Mouse (Mus musculus): Measurements from ENCODE around the gene Sufu. TPM values are rescaled to one million over a fixed set of nuclear protein-coding genes. Genes with fewer than 3 reads are reported as not detected.

The Sufu gene
- total RNA-seq, 2 experiments from 2014 or later: 10.8 to 12.7 TPM

DNA sequence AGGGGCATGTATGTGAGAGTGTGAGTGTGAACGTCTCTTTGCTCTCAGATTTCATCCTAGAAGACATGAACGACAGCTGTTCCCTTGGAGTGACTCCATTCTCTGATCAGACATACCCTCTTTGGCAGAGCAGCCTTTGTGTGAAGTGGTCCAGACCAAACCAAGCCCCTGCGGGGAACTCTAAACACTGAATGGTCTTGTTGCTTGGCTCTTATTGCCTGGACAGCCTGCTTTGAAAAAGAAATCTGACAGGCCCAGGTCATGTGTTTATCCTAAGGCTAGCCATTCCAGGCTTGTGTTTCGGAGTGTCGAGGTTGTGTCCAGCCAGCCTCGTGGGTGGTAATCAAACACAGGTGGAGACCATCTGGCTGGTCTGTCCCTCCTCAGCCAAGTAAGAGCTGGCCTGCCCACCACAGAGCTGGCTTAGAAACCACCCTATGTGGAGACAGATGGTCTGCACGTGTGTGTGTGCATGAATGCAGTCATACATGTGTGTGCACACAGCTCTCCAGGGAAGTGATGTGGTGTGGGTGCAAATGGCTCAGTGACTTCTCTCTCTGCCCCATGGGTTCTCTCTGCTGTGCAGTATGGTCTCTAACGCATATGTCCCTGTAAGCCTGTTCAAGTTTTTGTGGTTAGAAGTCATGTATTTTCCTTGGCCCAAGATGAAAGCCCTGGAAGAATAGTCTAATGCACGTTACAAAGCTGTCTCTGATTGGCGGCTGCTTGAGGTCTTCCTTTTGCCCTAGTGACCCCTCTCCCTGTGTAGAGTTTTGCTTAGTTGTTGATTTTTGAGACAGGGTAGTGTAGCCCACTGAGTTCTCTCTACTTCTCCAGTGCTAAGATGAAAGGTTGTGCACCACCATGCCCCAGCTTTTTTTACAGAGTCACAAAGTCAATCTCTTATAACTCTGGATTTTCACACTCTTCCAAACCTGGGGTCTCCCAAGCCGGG, 26.0 kb downstream of the Sufu start:
- intact Hi-C loops (cut with DNase I): no loop called here
- DNase-seq: no peak

GRCm38 (mm10) chr19:46425266-46425665, 28.6 kb downstream of the Sufu start:
- DNase-seq: no peak
- intact Hi-C loops (cut with DNase I): no loop called here

DNA sequence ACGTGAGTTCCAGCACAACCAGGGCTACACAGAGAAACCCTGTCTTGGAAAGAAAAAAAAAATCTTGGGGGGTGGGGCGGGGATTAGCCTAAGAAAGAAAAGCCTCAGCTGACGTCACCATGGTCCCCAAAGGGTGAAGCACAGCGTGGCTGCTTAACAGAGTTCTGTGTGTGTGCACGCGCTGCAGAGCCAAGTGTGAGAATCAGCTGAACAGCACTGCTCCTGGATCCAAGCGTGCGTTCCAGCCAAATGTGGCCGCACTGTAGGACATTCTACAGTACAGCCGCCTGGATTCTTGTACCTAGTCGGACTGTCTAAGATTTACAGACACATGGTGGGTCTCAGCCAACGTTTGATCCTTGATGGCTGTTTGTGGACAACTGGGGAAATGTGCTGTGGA, 29.8 kb downstream of the Sufu start:
- intact Hi-C loops (cut with DNase I): no loop called here
- no peak for DNase-seq

DNA sequence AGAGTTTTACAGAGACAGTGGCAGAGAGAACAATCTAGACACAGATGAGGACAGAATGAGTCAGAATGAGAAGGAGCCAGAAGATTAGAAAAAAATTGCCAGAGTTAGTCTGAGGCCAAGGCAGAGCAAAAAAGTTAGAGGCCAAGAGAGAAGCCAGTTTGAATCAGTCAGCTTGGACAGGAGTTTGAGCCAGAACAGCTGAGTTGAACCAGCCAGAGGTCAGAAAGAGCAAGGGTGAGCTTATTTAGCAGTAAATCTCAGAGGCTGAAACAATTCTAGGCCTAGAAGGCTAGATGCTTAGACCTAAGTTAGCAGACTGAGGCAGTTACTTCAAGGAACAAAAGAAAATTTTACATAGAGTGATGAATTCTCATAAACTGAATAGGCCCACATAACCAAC, 32.6 kb downstream of the Sufu start:
- intact Hi-C loops (cut with DNase I): no loop called here

GRCm38 (mm10) chr19:46433712-46434111, 37.0 kb downstream of the Sufu start:
- intact Hi-C loops (cut with DNase I): no loop called here
- DNase-seq: no peak

More for the DNA sequence above, 32.6 kb downstream of the Sufu start:
- DNase-seq: no peak

GRCm38 (mm10) chr19:46434148-46434547, 37.5 kb downstream of the Sufu start:
- no peak for DNase-seq
- intact Hi-C loops (cut with DNase I): no loop called here

DNA sequence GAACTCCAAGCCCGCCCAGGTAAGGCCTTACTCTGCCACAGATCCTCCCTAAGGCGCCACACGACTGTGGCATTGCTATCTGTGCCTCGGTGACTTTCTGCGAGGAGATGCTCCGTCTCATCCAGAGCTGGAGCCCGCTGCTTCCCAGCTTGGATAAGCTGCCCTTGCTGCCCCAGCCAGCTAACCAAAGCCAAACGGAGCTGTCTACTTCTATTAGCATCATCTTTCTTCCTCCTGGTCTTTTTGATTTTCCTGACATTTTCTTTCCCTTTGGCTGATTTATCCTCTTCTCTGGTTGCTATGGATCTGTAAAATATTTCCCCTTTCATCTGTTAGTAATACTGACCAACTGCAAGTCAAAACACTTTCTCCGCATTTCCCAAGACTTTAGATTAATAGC, 37.9 kb downstream of the Sufu start:
- intact Hi-C loops (cut with DNase I): no loop called here
- DNase-seq: no peak

DNA sequence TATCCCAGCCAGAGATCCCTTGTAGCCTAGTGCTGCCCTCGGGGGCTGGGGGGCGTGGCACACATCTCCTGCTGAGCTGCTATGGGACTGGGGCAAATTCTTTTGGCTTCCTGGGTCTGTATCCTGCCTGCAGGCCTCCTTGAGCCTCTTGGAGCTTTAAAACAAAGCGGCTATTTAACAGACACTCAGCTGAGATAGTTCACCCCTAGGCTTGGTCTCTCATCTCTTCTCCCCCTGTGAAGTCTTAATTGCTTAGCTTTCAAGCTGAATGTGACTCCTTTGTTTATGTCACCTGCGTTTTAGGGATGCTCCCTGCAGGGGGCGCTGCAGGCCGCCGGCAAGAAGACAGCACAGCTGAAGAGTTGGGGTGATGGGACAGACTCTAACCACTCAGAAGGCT, 38.8 kb downstream of the Sufu start:
- intact Hi-C loops (cut with DNase I): no loop called here
- no peak for DNase-seq

DNA sequence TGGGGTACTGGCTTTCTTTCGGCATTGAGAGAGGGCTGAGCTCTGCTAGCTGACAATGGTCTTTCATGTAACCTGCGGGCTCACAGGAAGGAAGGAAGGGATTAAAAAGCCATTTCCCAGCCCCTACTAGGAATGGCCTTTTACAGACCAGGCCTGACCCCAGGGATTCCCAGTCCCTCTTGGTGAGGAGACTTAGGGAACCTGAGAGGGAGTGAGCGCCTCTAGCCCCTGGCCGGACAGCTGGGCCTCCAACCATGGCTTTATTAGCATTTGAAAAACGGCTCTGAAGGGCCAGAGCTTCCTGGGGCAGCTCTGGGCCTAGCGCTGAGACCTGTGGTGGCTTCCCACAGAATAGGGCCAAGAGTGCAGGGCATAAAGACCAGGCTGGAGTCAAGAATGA, 46.8 kb downstream of the Sufu start:
- no peak for DNase-seq

GRCm38 (mm10) chr19:46444209-46444608, 47.5 kb downstream of the Sufu start:
- peak; percentile 67 to 75 for DNase-seq
- intact Hi-C loops (cut with DNase I): loop anchor here (5.0 to 10.0 kb wide), 2 partner anchors 107 to 139 kb away; partner anchors contain the start of genes Cuedc2 and Nfkb2

More for the DNA sequence above, 46.8 kb downstream of the Sufu start:
- intact Hi-C loops (cut with DNase I): loop anchor here (1.0 to 10.0 kb wide), 3 partner anchors 47 to 139 kb away; partner anchors contain the start of genes Cuedc2, Nfkb2 and Sufu

DNA sequence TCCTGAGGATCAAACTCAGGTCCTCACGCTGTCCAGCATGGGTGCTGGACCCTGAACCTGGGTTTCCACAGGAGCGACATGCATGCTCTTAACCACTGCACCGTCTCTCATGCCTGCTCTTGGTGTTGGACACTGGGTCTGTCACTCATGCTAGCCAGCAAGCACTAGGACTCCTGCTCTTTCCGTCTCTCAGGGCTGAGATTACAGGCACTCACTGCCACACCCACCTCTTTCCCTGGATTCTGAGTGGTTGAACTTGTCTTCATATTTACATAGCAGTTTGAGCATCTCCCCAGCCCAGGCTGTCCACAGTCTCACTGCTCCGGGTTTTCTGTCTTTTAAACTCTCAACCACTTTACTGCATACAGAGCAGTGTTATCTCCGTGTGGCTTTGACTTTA, 48.9 kb downstream of the Sufu start:
- intact Hi-C loops (cut with DNase I): loop anchor here (10.0 kb wide), 1 partner anchor 141 kb away; the partner anchor contains the start of gene Nfkb2
- DNase-seq: no peak

- intact Hi-C loops (cut with DNase I): loop anchor here (10.0 kb wide), 1 partner anchor 142 kb away; the partner anchor contains the start of gene Nfkb2
Observed at GRCm38 (mm10) chr19:46446436-46447020, 49.8 kb downstream of the Sufu start.

DNA sequence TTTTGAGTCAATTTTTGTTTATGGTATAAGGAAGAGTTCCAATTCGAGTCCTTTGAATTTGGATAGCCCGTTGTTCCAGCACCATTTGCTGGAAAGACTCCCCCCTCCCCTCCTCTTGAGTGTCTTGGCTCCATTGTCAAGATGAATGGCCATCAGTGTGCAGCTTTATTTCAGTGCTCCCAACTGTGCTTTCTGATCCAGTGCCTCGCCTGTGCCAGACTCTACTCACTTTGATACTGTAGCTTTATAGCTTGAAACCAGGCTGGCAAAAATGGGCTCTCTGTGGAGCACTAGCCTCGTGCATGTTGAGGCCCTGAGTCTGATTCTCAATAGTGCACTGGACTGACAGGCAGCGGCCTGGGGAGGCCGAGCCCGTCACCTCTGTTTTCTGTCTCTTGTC, 50.4 kb downstream of the Sufu start:
- no peak for DNase-seq
- intact Hi-C loops (cut with DNase I): loop anchor here (10.0 kb wide), 1 partner anchor 142 kb away; the partner anchor contains the start of gene Nfkb2

More at GRCm38 (mm10) chr19:46446436-46447020, 49.8 kb downstream of the Sufu start:
- no peak for DNase-seq

DNA sequence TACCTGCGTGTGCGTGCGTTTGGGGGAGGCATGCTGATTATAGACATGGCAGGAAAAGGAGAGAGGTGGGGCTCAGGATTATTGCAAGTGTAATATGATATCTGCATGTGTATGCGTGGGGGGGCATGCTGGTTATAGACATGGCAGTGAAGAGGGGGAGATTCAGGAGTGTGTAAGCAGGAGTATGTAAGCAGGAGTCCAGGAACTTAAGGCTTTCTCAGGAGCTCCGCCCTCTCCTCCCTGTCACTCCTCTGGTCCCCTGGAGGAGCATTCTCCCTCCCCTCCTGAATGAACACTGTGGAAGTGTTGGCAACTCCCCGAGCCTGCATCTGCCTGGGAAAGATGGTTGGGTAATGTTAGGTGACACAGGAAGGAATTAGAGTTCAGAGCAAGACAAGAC, 51.2 kb downstream of the Sufu start:
- DNase-seq: no peak
- intact Hi-C loops (cut with DNase I): loop anchor here (10.0 kb wide), 1 partner anchor 143 kb away; the partner anchor contains the start of gene Nfkb2

- intact Hi-C loops (cut with DNase I): loop anchor here (10.0 kb wide), 1 partner anchor 145 kb away; the partner anchor contains the start of gene Nfkb2
Observed at GRCm38 (mm10) chr19:46449261-46450005, 52.7 kb downstream of the Sufu start.

DNA sequence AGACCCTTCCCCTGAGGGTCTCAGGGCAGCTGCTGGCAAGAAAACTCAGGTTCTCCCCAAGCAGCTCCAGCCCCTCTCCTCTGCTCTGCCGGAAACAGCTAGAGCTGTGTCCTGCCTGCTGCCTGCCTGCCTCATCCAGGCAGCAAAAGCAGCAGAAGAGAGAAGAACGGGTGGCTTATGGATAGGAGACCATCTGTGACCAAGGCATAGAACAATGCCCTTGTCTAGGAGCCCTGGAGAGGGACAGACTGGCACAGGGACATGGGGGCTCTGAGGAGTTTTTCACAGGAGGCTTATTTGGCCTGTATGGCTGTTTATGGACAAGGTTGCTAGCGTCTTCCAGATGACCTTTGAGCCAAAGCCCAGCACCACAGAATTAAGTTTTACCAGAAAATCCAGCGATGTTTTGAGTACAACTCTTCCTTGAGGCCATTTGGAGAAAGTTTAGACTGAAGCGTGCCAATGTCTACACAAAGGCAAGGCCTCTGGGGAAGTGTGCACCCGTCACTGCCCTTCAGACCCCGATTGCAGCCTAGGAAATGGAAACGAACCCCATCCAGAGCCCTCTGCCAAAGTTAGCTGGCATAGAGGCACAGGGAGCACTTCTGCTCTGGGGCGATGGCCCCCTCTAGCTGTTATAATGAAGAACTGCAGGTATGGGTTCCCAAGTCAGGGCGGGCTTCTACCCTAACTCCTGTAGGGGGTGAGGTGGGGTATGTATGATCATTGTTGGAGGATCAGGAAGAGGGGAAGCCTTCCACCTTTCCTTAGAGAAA, 55.5 kb downstream of the Sufu start:
- peak; percentile 56 to 71 for DNase-seq
- intact Hi-C loops (cut with DNase I): loop anchor here (2.0 kb wide), 1 partner anchor 55 kb away; the partner anchor contains the start of gene Sufu

More at GRCm38 (mm10) chr19:46449261-46450005, 52.7 kb downstream of the Sufu start:
- DNase-seq: no peak

GRCm38 (mm10) chr19:46452916-46453315, 56.2 kb downstream of the Sufu start:
- no peak for DNase-seq
- intact Hi-C loops (cut with DNase I): loop anchor here (2.0 kb wide), 1 partner anchor 56 kb away; the partner anchor contains the start of gene Sufu

- intact Hi-C loops (cut with DNase I): no loop called here
- no peak for DNase-seq
Observed at GRCm38 (mm10) chr19:46454126-46454880, 57.6 kb downstream of the Sufu start.

DNA sequence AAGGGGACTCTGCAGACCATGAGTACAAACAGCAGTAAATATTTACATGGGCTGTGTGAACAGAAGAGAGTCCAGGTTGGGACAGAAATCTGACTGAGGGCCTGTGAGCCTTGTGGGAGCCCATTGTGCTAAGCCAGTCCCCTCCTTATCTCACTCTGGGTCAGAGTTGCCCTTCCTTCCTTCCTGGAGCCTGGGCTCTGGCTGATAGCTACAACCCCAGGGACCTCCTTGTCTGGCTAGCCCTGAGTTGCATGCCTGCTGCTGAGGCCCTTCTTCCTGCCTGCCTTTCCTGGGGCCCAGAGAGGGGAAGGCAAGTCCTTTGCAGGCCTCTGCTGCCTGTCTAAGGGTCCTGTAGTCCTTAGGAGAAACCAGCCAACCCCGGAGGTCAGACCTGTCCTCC, 58.3 kb downstream of the Sufu start:
- intact Hi-C loops (cut with DNase I): no loop called here
- peak in 1 of 2 experiments; percentile 53 for DNase-seq

Data from heart, postnatal 36 days (tissue).